Mouse (Mus musculus): Measurements from ENCODE around the gene Gzmd. TPM values are rescaled to one million over a fixed set of nuclear protein-coding genes. Genes with fewer than 3 reads are reported as not detected.

The Gzmd gene
- not detected in 2 replicates for polyA plus RNA-seq (2012; ENCODE audit: low replicate concordance)

DNA sequence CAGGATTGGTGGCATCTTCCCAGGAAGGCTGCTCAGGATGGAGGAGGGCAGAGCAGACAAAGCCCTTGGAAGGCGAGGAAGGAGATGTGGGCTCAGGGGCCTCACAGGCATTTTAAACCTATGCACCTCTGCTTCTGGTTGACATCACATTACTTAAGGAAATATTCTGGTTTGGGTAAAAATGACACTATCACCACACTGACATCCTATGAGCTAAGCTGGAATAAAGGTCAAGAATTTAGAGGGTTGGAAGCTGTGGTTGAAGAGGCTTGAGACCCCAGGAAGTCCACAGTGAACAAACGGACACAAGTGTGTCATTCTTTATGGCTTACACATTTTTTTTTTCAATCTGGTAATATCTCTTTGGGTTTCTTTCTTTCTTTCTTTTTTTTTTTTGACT is at the start of gene Gzmd:
Gene Gzmd (minus strand): TSS at position 101 of the 400 bp plus-strand sequence.

DNA sequence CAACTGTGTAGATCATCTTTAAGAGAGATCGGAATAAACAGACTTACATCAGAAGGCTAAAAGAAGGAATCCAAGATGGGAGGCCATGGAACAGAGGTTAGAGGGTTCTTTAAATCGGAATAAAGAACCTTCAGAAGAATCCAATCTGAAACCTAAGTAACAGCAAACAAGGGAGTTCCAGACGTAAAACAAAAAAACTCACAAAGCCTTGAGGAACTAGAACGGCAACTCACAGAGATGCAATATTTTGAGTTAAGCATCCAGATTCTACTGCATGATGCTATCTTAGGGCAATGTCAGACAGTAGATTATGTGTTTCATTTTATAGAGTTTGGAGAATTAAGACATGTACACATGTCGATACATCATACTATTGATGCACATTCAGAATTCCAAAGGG is 42.1 kb upstream of the Gzmd start, which contains the start of gene Gzmn:
Gene Gzmn (minus strand): TSS at position 101 of the 400 bp plus-strand sequence.

DNA sequence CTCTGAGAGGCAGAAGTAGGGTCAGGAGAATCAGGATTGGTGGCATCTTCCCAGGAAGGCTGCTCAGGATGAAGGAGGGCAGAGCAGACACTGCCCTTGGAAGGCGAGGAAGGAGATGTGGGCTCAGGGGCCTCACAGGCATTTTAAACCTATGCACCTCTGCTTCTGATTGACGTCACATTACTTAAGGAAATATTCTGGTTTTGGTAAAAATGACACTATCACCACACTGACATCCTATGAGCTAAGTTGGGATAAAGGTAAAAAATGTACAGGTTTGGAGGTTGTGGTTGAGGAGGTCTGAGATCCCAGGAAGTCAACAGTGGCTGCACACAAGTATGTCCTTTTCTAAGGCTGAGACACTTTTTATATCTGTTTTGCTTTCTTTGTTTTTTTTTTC is 27.1 kb upstream of the Gzmd start, which contains the start of gene Gzmg:
Gene Gzmg (minus strand): TSS at position 101 of the 400 bp plus-strand sequence.

DNA sequence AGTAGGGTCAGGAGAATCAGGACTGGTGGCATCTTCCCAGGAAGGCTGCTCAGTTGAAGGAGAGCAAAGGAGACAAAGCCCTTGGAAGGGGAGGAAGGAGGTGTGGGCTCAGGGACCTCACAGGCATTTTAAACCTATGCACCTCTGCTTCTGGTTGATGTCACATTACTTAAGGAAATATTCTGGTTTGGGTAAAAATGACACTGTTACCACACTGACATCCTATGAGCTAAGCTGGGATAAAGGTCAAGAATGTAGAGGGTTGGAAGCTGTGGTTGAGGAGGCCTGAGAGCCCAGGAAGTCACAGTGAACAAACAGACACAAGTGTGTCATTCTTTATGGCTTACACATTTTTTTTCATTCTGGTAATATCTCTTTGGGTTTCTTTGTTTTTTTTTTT is 11.9 kb downstream of the Gzmd start, which contains the start of gene Gzme:
Gene Gzme (minus strand): TSS at position 101 of the 400 bp plus-strand sequence.

DNA sequence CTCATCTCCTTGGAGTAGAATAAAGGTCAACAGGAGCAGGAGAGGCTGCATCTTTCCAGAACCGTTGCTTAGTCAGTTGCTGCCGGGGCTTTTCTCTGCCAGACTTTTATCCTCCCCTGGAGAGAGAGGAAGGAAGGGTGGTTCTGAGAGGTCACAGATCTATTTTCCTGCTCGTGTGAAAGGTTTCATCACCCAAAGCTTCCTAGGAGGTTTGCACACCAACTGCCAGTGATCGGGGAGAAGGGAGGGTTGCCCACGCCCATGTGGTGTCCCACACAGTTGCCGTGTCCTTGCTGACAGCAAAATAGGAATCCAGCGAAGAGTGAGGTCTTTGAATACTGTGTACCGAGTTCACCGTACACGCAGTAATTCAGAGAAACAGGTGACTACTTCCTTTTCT is 30.0 kb downstream of the Gzmd start, which contains the start of gene Ctsg:
Gene Ctsg (minus strand): TSS at position 189 of the 400 bp plus-strand sequence.

DNA sequence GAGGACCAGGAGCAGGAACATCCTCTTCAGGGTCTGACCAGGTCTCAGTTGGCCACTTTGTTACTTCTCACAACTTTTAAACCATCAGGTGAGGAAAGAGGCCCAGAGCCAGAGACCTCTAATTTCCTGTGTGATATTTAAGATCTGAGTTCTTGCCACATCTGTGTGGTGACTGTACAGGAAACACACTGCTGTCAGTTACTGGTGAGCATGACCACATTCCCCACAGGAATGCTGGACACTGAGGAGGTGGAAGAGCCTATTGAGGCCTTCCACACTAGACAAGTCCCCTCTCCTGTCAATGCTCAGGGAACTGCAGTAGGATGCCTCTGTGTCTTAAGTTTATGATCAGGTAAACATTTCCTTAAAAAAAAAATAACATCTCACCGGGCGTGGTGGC is 47.2 kb downstream of the Gzmd start, which contains the start of gene Mcpt8:
Gene Mcpt8 (minus strand): TSS at position 107 of the 400 bp plus-strand sequence.

Other genes starting within 250 kb of the Gzmd start
- 0.03 and 0.25 TPM in 2 replicates for gene Cbln3, start 248.2 kb downstream of the Gzmd start, polyA plus RNA-seq (2012; ENCODE audit: low replicate concordance)
- gene Khnyn, start 247.7 kb downstream of the Gzmd start, polyA plus RNA-seq (2012; ENCODE audit: low replicate concordance), result 32.4 and 55.4 TPM in 2 replicates
- 13.1 and 24.5 TPM in 2 replicates for gene Sdr39u1, start 232.3 kb downstream of the Gzmd start, polyA plus RNA-seq (2012; ENCODE audit: low replicate concordance)
- gene Cma1, start 187.9 kb downstream of the Gzmd start, polyA plus RNA-seq (2012; ENCODE audit: low replicate concordance), result 0.73 and 2.0 TPM in 2 replicates
- gene Cma2, start 181.6 kb downstream of the Gzmd start, polyA plus RNA-seq (2012; ENCODE audit: low replicate concordance), result not detected in 2 replicates
- gene Mcpt1, start 114.6 kb downstream of the Gzmd start, polyA plus RNA-seq (2012; ENCODE audit: low replicate concordance), result 0.82 TPM in 1 of 2 replicates, not detected in the other
- gene Mcpt9, start 102.1 kb downstream of the Gzmd start, polyA plus RNA-seq (2012; ENCODE audit: low replicate concordance), result not detected in 2 replicates
- 0.11 TPM in 1 of 2 replicates, not detected in the other for gene Mcpt2, start 90.6 kb downstream of the Gzmd start, polyA plus RNA-seq (2012; ENCODE audit: low replicate concordance)
- 11.9 TPM in 1 of 2 replicates, not detected in the other for gene Mcpt4, start 70.3 kb downstream of the Gzmd start, polyA plus RNA-seq (2012; ENCODE audit: low replicate concordance)
- gene Mcpt8, start 47.3 kb downstream of the Gzmd start, polyA plus RNA-seq (2012; ENCODE audit: low replicate concordance), result 0.50 and 1.1 TPM in 2 replicates
- gene Ctsg, start 30.0 kb downstream of the Gzmd start, polyA plus RNA-seq (2012; ENCODE audit: low replicate concordance), result 1.4 and 2.0 TPM in 2 replicates
- not detected in 2 replicates for gene Gzme, start 12.0 kb downstream of the Gzmd start, polyA plus RNA-seq (2012; ENCODE audit: low replicate concordance)
- not detected in 2 replicates for gene Gzmg, start 27.0 kb upstream of the Gzmd start, polyA plus RNA-seq (2012; ENCODE audit: low replicate concordance)
- gene Gzmn, start 42.0 kb upstream of the Gzmd start, polyA plus RNA-seq (2012; ENCODE audit: low replicate concordance), result not detected in 2 replicates
- not detected in 2 replicates for gene Gzmf, start 78.8 kb upstream of the Gzmd start, polyA plus RNA-seq (2012; ENCODE audit: low replicate concordance)
- gene Gzmc, start 102.0 kb upstream of the Gzmd start, polyA plus RNA-seq (2012; ENCODE audit: low replicate concordance), result not detected in 2 replicates
- 1.8 and 3.8 TPM in 2 replicates for gene Gzmb, start 129.7 kb upstream of the Gzmd start, polyA plus RNA-seq (2012; ENCODE audit: low replicate concordance)
- not detected in 2 replicates for gene Atp12a, start 232.5 kb upstream of the Gzmd start, polyA plus RNA-seq (2012; ENCODE audit: low replicate concordance)